Mouse (Mus musculus): Measurements from ENCODE around the gene Fam102a. TPM values are rescaled to one million over a fixed set of nuclear protein-coding genes. Genes with fewer than 3 reads are reported as not detected.

Fam102a gene
- polyA plus RNA-seq, 1 experiment from 2014 or later: 6.7 TPM

DNA sequence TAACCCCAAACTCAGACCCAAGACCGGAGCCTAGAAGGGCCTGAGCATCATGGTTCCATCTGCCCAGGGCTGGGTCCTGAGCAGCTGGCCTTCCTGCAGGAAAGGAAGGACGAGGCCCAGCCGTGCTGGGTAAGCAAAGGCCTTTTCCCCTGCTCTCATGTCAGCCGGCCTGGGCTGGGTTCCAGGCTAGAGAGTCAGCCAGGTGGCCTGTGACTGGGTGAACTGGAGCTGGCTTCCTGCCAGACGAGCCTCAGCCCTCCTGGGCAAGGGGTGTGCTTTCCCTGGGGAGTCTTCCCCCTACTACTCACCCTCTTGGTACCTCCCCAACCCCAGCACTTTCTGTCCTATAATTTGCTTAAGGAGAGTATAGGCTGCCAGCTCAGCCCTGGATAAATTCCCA is 33.0 kb downstream of the Fam102a start:
- H3K36me3 ChIP-seq (ENCODE audit: control insufficient read depth, insufficient read depth, low read length): peaks cover 35% of the 10 kb centered on the region
- no peaks in the 10 kb centered on the region for H3K27me3 ChIP-seq (ENCODE audit: control insufficient read depth, insufficient read depth, low read length)
- no peak overlapping the region for H3K27ac ChIP-seq (ENCODE audit: low read depth, low read length)
- peaks cover 11% of the 10 kb centered on the region for H3K4me1 ChIP-seq (ENCODE audit: control insufficient read depth, insufficient read depth, low read length)
- H3K9ac ChIP-seq (replicated peaks; ENCODE audit: low read depth, low read length): 0 out of 2 replicates have a peak overlapping the region, but pooled peaks have one; percentile 7
- H3K4me2 ChIP-seq (ENCODE audit: low read depth, low read length): no peak overlapping the region
- ATAC-seq (ENCODE audit: low read depth): no peak
- no peak overlapping the region for H3K4me3 ChIP-seq (ENCODE audit: low read depth, low read length)
- H3K9me3 ChIP-seq (ENCODE audit: control insufficient read depth, low read length): no peaks in the 10 kb centered on the region
- WGBS: 78% methylated on average over 5 of the region's 5 CpGs

GRCm38 (mm10) chr2:32568941-32569340 is 33.8 kb downstream of the Fam102a start:
- no peak for ATAC-seq (ENCODE audit: low read depth)
- H3K36me3 ChIP-seq (ENCODE audit: control insufficient read depth, insufficient read depth, low read length): peaks cover 28% of the 10 kb centered on the region
- WGBS: 89% methylated on average over 3 of the region's 3 CpGs
- H3K27ac ChIP-seq (ENCODE audit: low read depth, low read length): no peak overlapping the region
- no peak overlapping the region for H3K4me3 ChIP-seq (ENCODE audit: low read depth, low read length)
- peaks cover 11% of the 10 kb centered on the region for H3K4me1 ChIP-seq (ENCODE audit: control insufficient read depth, insufficient read depth, low read length)
- no peak overlapping the region for H3K4me2 ChIP-seq (ENCODE audit: low read depth, low read length)
- H3K9me3 ChIP-seq (ENCODE audit: control insufficient read depth, low read length): no peaks in the 10 kb centered on the region
- no peaks in the 10 kb centered on the region for H3K27me3 ChIP-seq (ENCODE audit: control insufficient read depth, insufficient read depth, low read length)
- H3K9ac ChIP-seq (replicated peaks; ENCODE audit: low read depth, low read length): no peak overlapping the region

DNA sequence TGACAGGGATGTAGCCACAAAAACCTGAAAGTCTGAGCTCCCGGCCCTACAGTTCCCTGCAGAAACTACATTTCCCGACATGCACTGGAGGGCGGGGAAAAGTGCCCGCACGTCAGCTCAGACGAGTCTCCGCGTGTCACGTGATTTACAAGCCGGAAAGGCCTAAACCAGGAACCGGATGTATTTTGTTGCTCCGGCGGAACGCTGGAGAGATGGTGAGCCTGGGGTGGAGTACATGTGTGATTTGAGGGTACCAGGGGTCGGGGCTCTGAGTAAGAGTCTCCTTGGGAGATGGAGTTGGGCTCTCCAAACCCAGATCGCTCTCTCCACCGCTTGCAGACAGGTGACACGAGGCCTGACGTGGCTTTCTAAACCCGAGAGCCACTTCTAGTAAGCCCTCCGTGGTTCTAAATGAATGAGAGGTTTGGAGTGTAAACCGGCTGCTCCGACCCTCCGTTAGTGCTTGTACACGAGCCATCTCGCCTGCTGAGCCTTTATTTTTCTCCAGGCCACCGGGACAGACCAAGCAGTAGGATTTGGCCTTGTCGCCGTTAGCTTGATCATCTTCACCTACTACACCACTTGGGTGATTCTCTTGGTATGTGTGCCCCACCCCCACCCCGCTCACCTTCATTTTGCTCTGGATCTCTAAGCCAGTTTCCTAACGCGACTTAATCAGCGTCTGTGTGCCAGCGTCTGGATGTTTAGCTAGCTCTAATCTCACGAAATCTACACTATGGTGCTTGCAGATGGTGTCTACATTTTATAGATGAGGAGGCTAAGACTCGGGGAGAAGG is 35.8 kb downstream of the Fam102a start, which contains the start of gene Dpm2:
Dpm2 (plus strand) TSS at position 161 of the 797 bp plus-strand sequence.
- no peaks in the 10 kb centered on the region for H3K27me3 ChIP-seq (ENCODE audit: control insufficient read depth, insufficient read depth, low read length)
- peak within 1 kb of the TSS; percentile 70 for H3K9ac ChIP-seq (replicated peaks; ENCODE audit: low read depth, low read length)
- H3K4me2 ChIP-seq (ENCODE audit: low read depth, low read length): peak within 1 kb of the TSS; percentile 78
- H3K4me3 ChIP-seq (ENCODE audit: low read depth, low read length): peak within 1 kb of the TSS; percentile 59
- peak; percentile 83 for ATAC-seq (ENCODE audit: low read depth)
- WGBS: 2% methylated on average over 36 of the region's 36 CpGs
- 0 out of 2 replicates have a peak within 1 kb of the TSS, but pooled peaks have one; percentile 28 for H3K27ac ChIP-seq (ENCODE audit: low read depth, low read length)
- no peaks in the 10 kb centered on the region for H3K9me3 ChIP-seq (ENCODE audit: control insufficient read depth, low read length)
- H3K4me1 ChIP-seq (ENCODE audit: control insufficient read depth, insufficient read depth, low read length): peaks cover 11% of the 10 kb centered on the region
- peaks cover 16% of the 10 kb centered on the region for H3K36me3 ChIP-seq (ENCODE audit: control insufficient read depth, insufficient read depth, low read length)

GRCm38 (mm10) chr2:32572196-32572595 is 37.1 kb downstream of the Fam102a start:
- Histone ChIP-seq H3K9ac (replicated peaks; ENCODE audit: low read depth, low read length) (no peak overlapping the region), H3K4me3 (ENCODE audit: low read depth, low read length) (no peak overlapping the region), H3K36me3 (ENCODE audit: control insufficient read depth, insufficient read depth, low read length) (peaks cover 10% of the 10 kb centered on the region; the same call in 1 of the 2 replicates), H3K9me3 (ENCODE audit: control insufficient read depth, low read length) (no peaks in the 10 kb centered on the region), H3K4me1 (ENCODE audit: control insufficient read depth, insufficient read depth, low read length) (peaks cover 11% of the 10 kb centered on the region), H3K27ac (ENCODE audit: low read depth, low read length) (no peak overlapping the region), H3K27me3 (ENCODE audit: control insufficient read depth, insufficient read depth, low read length) (no peaks in the 10 kb centered on the region), H3K4me2 (ENCODE audit: low read depth, low read length) (no peak overlapping the region)
- ATAC-seq (ENCODE audit: low read depth): no peak
- WGBS: 93% methylated on average over 11 of the region's 11 CpGs

DNA sequence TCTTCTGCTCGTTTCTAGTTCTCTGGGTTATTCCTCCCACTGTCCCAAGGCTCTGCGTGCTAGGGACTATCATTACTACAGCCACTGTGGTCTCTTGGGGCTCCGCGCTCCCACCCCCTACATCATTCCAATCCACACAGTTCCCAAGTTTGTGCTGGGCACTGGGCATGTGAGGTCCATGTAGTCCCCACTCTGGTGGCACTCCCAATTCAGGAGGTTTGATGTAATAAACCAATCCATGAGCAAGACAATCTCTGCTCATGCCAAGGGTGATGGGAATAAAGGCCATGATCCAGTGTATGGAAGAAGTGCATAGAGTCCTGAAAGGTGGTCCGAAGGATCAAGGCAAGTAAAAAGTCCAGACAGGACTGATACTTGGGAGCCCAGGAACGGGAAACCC is 39.4 kb downstream of the Fam102a start, which contains the start of gene Pip5kl1:
Pip5kl1 (plus strand) TSS at position 301 of the 400 bp plus-strand sequence.
- Histone ChIP-seq H3K4me3 (ENCODE audit: low read depth, low read length) (peak within 1 kb of the TSS; percentile 43), H3K36me3 (ENCODE audit: control insufficient read depth, insufficient read depth, low read length) (no peaks in the 10 kb centered on the region), H3K27ac (ENCODE audit: low read depth, low read length) (peak within 1 kb of the TSS; percentile 23; the same call in 1 of the 2 replicates), H3K4me1 (ENCODE audit: control insufficient read depth, insufficient read depth, low read length) (peaks cover 11% of the 10 kb centered on the region), H3K9me3 (ENCODE audit: control insufficient read depth, low read length) (no peaks in the 10 kb centered on the region), H3K27me3 (ENCODE audit: control insufficient read depth, insufficient read depth, low read length) (no peaks in the 10 kb centered on the region), H3K9ac (replicated peaks; ENCODE audit: low read depth, low read length) (peak within 1 kb of the TSS; percentile 59), H3K4me2 (ENCODE audit: low read depth, low read length) (peak within 1 kb of the TSS; percentile 94)
- ATAC-seq (ENCODE audit: low read depth): no peak
- WGBS: 78% methylated on average over 6 of the region's 6 CpGs

DNA sequence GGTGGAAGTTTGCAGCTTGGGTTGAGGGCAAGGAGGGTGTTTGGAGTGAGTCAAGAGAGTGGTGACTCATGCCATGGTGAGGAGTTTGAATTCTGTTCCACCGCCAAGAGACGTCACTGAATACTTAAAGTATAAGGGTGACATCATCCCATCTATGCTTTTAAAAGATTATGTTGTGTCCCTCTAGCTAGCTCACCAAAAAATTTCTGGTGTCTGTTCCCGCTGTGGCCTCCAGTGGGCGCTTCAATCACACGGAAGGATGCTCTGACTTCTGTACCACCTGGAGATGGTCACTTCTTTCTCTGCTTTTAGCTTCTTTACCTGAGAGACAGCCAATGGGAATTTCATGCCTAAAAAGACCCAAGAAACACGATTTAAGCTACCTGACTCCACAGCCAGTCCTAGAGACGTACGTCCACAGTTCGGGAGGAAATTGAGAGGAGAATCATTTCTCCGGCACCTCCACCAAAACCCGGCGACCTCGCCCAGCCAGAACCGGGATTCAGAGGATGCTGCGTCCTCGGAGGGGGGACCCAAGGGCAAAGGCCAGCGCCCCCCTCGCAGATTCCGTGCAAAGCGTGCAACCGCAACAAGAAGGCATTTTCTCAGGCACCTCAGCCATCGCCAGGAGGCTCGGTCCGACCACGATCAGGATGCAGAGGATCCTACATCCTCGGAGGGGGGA is 39.9 kb downstream of the Fam102a start:
- peaks cover 11% of the 10 kb centered on the region for H3K4me1 ChIP-seq (ENCODE audit: control insufficient read depth, insufficient read depth, low read length)
- H3K4me2 ChIP-seq (ENCODE audit: low read depth, low read length): peak overlapping the region; percentile 94
- ATAC-seq (ENCODE audit: low read depth): peak; percentile 38; the same call in 1 of the 2 replicates
- WGBS: 2% methylated on average over 26 of the region's 26 CpGs
- H3K4me3 ChIP-seq (ENCODE audit: low read depth, low read length): peak overlapping the region; percentile 43
- H3K27ac ChIP-seq (ENCODE audit: low read depth, low read length): peak overlapping the region; percentile 23; the same call in 1 of the 2 replicates
- H3K9me3 ChIP-seq (ENCODE audit: control insufficient read depth, low read length): no peaks in the 10 kb centered on the region
- no peaks in the 10 kb centered on the region for H3K27me3 ChIP-seq (ENCODE audit: control insufficient read depth, insufficient read depth, low read length)
- peak overlapping the region; percentile 59 for H3K9ac ChIP-seq (replicated peaks; ENCODE audit: low read depth, low read length)
- H3K36me3 ChIP-seq (ENCODE audit: control insufficient read depth, insufficient read depth, low read length): no peaks in the 10 kb centered on the region

DNA sequence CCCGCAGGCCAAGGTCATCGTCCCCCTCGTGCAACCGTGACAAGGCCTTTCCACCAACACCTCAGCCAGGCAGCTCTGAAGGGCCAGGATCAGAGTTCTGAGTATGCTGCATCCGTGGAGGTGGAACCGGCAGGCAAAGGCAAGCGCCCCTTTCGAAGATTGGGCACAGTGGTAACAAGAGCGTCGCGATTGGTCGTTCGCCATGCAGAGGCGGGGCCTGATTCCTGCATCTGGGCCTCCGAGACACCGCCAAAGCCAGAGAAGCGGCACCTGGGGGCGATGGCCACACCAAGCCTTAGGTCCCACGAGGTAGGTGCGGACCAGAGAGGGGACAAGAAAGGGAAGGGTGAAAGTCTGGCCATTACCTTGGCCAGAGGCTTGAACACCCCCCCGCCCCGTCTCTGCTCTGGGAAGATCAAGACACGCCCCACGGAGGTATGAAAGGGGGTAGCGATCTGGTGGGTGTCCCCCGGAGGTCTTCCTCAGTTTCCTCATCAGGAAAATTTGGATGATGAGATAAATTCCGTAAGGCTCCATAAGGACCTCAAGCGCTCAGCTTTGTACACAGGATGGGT is 40.5 kb downstream of the Fam102a start, which contains the start of gene 9430097D07Rik:
9430097D07Rik (minus strand) TSS at position 99 of the 575 bp plus-strand sequence.
- H3K27me3 ChIP-seq (ENCODE audit: control insufficient read depth, insufficient read depth, low read length): no peaks in the 10 kb centered on the region
- H3K27ac ChIP-seq (ENCODE audit: low read depth, low read length): peak within 1 kb of the TSS; percentile 23; the same call in 1 of the 2 replicates
- H3K9ac ChIP-seq (replicated peaks; ENCODE audit: low read depth, low read length): peak within 1 kb of the TSS; percentile 59
- H3K4me1 ChIP-seq (ENCODE audit: control insufficient read depth, insufficient read depth, low read length): peaks cover 11% of the 10 kb centered on the region
- peak within 1 kb of the TSS; percentile 43 for H3K4me3 ChIP-seq (ENCODE audit: low read depth, low read length)
- 5% methylated on average over 28 of the region's 28 CpGs for WGBS
- ATAC-seq (ENCODE audit: low read depth): peak; percentile 69
- no peaks in the 10 kb centered on the region for H3K9me3 ChIP-seq (ENCODE audit: control insufficient read depth, low read length)
- H3K4me2 ChIP-seq (ENCODE audit: low read depth, low read length): peak within 1 kb of the TSS; percentile 94
- no peaks in the 10 kb centered on the region for H3K36me3 ChIP-seq (ENCODE audit: control insufficient read depth, insufficient read depth, low read length)

GRCm38 (mm10) chr2:32576532-32576931 is 41.4 kb downstream of the Fam102a start:
- Histone ChIP-seq H3K4me3 (ENCODE audit: low read depth, low read length) (no peak overlapping the region; the same call in 1 of the 2 replicates), H3K4me2 (ENCODE audit: low read depth, low read length) (0 out of 2 replicates have a peak overlapping the region, but pooled peaks have one; percentile 94), H3K36me3 (ENCODE audit: control insufficient read depth, insufficient read depth, low read length) (no peaks in the 10 kb centered on the region), H3K9ac (replicated peaks; ENCODE audit: low read depth, low read length) (no peak overlapping the region), H3K27ac (ENCODE audit: low read depth, low read length) (no peak overlapping the region), H3K9me3 (ENCODE audit: control insufficient read depth, low read length) (no peaks in the 10 kb centered on the region), H3K27me3 (ENCODE audit: control insufficient read depth, insufficient read depth, low read length) (no peaks in the 10 kb centered on the region), H3K4me1 (ENCODE audit: control insufficient read depth, insufficient read depth, low read length) (peaks cover 8% of the 10 kb centered on the region)
- WGBS: 89% methylated on average over 9 of the region's 9 CpGs
- no peak for ATAC-seq (ENCODE audit: low read depth)
